Comparison of ENCODE assay signal across 9 mouse cellular contexts in the genomic region with DNA sequence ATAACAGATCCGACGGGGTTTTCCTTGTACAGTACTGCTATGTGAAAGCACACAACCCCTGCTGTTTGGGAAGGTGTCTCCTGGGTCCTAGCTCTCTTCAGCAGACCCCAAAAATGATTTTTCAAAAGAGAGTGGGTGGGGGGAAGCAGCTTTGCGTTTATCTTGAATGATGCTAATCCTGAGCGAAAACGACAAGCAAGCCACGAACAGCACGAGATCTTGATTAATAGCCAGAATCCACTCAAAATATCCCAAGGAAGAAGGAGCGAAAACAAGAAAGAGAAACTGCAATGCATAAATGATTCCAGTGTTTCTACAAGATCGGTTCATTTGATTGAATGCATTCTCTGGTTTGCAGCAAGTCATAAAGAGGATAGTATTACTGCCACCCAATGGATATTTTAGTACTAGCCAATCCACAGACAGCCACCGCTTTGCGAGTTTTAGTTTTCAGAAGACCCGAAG. TPM values are rescaled to one million over a fixed set of nuclear protein-coding genes. Genes with fewer than 3 reads are reported as not detected.
DNase-seq lines count a peak whose midpoint lies in the region; ATAC-seq lines count a peak whose summit lies in the region.
"Had no signal": no experiment of that assay in that cellular context is flagged by ENCODE, and none has a peak within 500 bp of the region (broad histone marks: within the 10 kb centered on the region; RNA-seq: fewer than 3 reads in every experiment).

A gene (minus strand): TSS at position 37 of the 465 bp plus-strand sequence.

- ATAC-seq in kidney, embryonic 14.5 days (ENCODE audit: low FRiP score, low TSS enrichment): no peak
- peak; percentile 49; the same call in 1 of the 2 replicates for ATAC-seq in hindbrain, embryonic 11.5 days (ENCODE audit: low FRiP score)
- no peak for ATAC-seq in erythroid progenitor cell, adult 5-6 weeks (replicated peaks; ENCODE audit: low FRiP score, poor library complexity, severe bottlenecking)

- H3K36me3 ChIP-seq in kidney, embryonic 14.5 days (ENCODE audit: control insufficient read depth, insufficient read depth, low read length): no peaks in the 10 kb centered on the region
- no peaks in the 10 kb centered on the region for H3K36me3 ChIP-seq in hindbrain, embryonic 11.5 days (ENCODE audit: control insufficient read depth, insufficient read depth, low read length)

- H3K4me2 ChIP-seq in kidney, embryonic 14.5 days (replicated peaks; ENCODE audit: low read depth, low read length): peak within 1 kb of the TSS; percentile 33
- peak within 1 kb of the TSS; percentile 35 for H3K4me2 ChIP-seq in hindbrain, embryonic 11.5 days (replicated peaks; ENCODE audit: low read depth, low read length)

- DNase-seq in kidney, adult 11 months: no peak
- peak; percentile 50 for DNase-seq in cerebellum, adult 9-11 months
- peak; percentile 39 for DNase-seq in hindbrain, embryonic 11.5 days (ENCODE audit: low spot score)
- peak; percentile 36 for DNase-seq in left cerebral cortex, postnatal 4 days
- peak; percentile 34 for DNase-seq in right cerebral cortex, postnatal 25 days
- no peak for DNase-seq in B cell, adult 2 months

- WGBS in kidney, embryonic 14.5 days: 30% methylated on average over 12 of the region's 12 CpGs
- WGBS in hindbrain, embryonic 11.5 days: 15% methylated on average over 12 of the region's 12 CpGs

- H3K9ac ChIP-seq in kidney, embryonic 14.5 days (ENCODE audit: low read depth, low read length): no peak within 1 kb of the TSS
- peak within 1 kb of the TSS; percentile 15; the same call in 1 of the 2 replicates for H3K9ac ChIP-seq in hindbrain, embryonic 11.5 days (ENCODE audit: low read depth, low read length)

- peak within 1 kb of the TSS; percentile 38 for H3K4me3 ChIP-seq in kidney, embryonic 14.5 days (ENCODE audit: low read length)
- peak within 1 kb of the TSS; percentile 30 for H3K4me3 ChIP-seq in hindbrain, embryonic 11.5 days (ENCODE audit: low read depth, low read length)

- H3K4me1 ChIP-seq in kidney, embryonic 14.5 days (ENCODE audit: control insufficient read depth, insufficient read depth, low read length): no peaks in the 10 kb centered on the region
- H3K4me1 ChIP-seq in hindbrain, embryonic 11.5 days (replicated peaks; ENCODE audit: control insufficient read depth, insufficient read depth, low read length): no peaks in the 10 kb centered on the region

- H3K27ac ChIP-seq in kidney, embryonic 14.5 days (ENCODE audit: low read depth, low read length): no peak within 1 kb of the TSS
- H3K27ac ChIP-seq in hindbrain, embryonic 11.5 days (ENCODE audit: low read depth, low read length): no peak within 1 kb of the TSS

- no peaks in the 10 kb centered on the region for H3K27me3 ChIP-seq in kidney, embryonic 14.5 days (ENCODE audit: control insufficient read depth, insufficient read depth, low read length)
- H3K27me3 ChIP-seq in hindbrain, embryonic 11.5 days (ENCODE audit: control insufficient read depth, insufficient read depth, low read length): no peaks in the 10 kb centered on the region

- no peaks in the 10 kb centered on the region for H3K9me3 ChIP-seq in kidney, embryonic 14.5 days (ENCODE audit: control insufficient read depth, low read length)
- H3K9me3 ChIP-seq in hindbrain, embryonic 11.5 days (ENCODE audit: control insufficient read depth, low read length): no peaks in the 10 kb centered on the region

- intact Hi-C loops in left cerebral cortex, postnatal 4 days (cut with DNase I): no loop called here

RNA-seq across cellular contexts. Expression of the gene that starts here (rescaled TPM):
- polyA plus RNA-seq in kidney, embryonic 14.5 days (2014; fragmentation: Nextera tagmentation; extraction: Ambion mirVana): 0.79 and 0.80 TPM in 2 replicates
- 0.67 and 1.7 TPM in 2 replicates for polyA plus RNA-seq in hindbrain, embryonic 11.5 days (2014; fragmentation: Nextera tagmentation; extraction: Ambion mirVana)
- 10 to 100 TPM; 18.0 to 22.3 TPM for total RNA-seq in left cerebral cortex, postnatal 4 days (2021)
- total RNA-seq in erythroid progenitor cell, adult 5-6 weeks (2015; ENCODE audit: low replicate concordance): not detected in 2 replicates
- not detected in 2 replicates for total RNA-seq in erythroid progenitor cell, adult 5-6 weeks (2017; ENCODE audit: low replicate concordance)
- total RNA-seq: MEL had no signal

Comparison
In these comparisons a context has a peak if more than half of its experiments do, and no peak if none do; other contexts are left out.
1. RNA of the gene that starts here (total RNA-seq): 18.0 to 22.3 TPM in left cerebral cortex, postnatal 4 days; not detected in erythroid progenitor cell, adult 5-6 weeks; every median in the first group is over 10 times any median in the second.
2. DNase-seq: peak in cerebellum, adult 9-11 months (single experiment), hindbrain, embryonic 11.5 days (single experiment), left cerebral cortex, postnatal 4 days (single experiment) and right cerebral cortex, postnatal 25 days (single experiment); none in kidney, adult 11 months (single experiment) and B cell, adult 2 months (0 of 2).